Mouse (Mus musculus): Measurements from ENCODE around the gene Fry. TPM values are rescaled to one million over a fixed set of nuclear protein-coding genes. Genes with fewer than 3 reads are reported as not detected.

The Fry gene
- polyA plus RNA-seq, 1 experiment from 2014 or later, result 10.2 TPM

DNA sequence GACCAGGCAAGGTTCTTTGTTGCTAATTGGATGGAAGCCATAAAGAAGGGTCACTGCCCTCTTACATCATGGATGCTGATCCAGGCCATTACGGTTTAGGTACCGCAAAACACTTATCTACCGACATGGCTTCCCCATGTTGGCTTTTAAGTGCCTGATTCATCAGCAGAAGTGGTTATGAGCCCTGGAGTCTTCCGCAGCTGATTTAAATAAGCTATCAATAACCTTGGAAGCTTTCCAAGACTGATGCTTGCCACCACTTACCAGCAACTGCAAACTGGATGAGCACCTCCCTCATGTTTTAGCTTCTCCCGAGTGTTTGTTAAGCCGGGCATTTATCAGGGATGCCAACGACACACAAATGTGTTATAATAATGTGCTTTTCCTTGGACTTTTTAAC, 12.7 kb downstream of the Fry start:
- Histone ChIP-seq H3K4me2 (replicated peaks) (no peak overlapping the region), H3K9me3 (no peaks in the 10 kb centered on the region), H3K4me3 (no peak overlapping the region), H3K36me3 (no peaks in the 10 kb centered on the region), H3K9ac (no peak overlapping the region), H3K4me1 (no peaks in the 10 kb centered on the region), H3K27ac (no peak overlapping the region), H3K27me3 (no peaks in the 10 kb centered on the region)
- no peak for ATAC-seq (ENCODE audit: insufficient number of reproducible peaks, insufficient read depth, low FRiP score, low TSS enrichment)
- WGBS, result 92% methylated on average over 7 of the region's 7 CpGs

DNA sequence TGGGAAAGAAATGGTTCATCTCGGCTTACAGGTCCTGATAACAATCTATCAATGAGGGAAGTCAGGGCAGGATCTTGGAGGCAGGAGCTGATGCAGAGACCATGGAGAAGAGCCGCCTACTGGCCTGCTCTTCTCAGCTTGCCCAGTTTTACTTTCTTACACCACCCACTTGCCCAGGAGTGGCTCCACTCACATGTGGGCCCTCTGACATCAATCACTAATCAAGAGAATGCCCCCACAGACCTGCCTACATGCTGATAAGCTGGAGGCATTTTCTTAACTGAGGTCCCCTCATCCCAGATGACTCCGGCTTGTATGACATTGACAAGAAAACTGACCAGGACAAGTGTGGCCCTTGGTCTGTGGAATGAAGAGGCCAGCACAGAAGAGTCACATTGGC, 16.2 kb downstream of the Fry start:
- Histone ChIP-seq H3K9ac (no peak overlapping the region), H3K4me1 (no peaks in the 10 kb centered on the region), H3K9me3 (no peaks in the 10 kb centered on the region), H3K27ac (no peak overlapping the region), H3K27me3 (no peaks in the 10 kb centered on the region), H3K4me2 (replicated peaks) (no peak overlapping the region), H3K36me3 (no peaks in the 10 kb centered on the region), H3K4me3 (no peak overlapping the region)
- ATAC-seq (ENCODE audit: insufficient number of reproducible peaks, insufficient read depth, low FRiP score, low TSS enrichment), result no peak
- 78% methylated on average over 3 of the region's 3 CpGs for WGBS

GRCm38 (mm10) chr5:150135529-150135928, 17.1 kb downstream of the Fry start:
- ATAC-seq (ENCODE audit: insufficient number of reproducible peaks, insufficient read depth, low FRiP score, low TSS enrichment), result no peak
- Histone ChIP-seq H3K4me3 (no peak overlapping the region), H3K27me3 (no peaks in the 10 kb centered on the region), H3K4me2 (replicated peaks) (no peak overlapping the region), H3K27ac (no peak overlapping the region), H3K36me3 (no peaks in the 10 kb centered on the region), H3K9ac (no peak overlapping the region), H3K9me3 (no peaks in the 10 kb centered on the region), H3K4me1 (no peaks in the 10 kb centered on the region)
- WGBS, result 80% methylated on average over 13 of the region's 13 CpGs

GRCm38 (mm10) chr5:150137772-150138451, 19.5 kb downstream of the Fry start:
- no peak for ATAC-seq (ENCODE audit: insufficient number of reproducible peaks, insufficient read depth, low FRiP score, low TSS enrichment)

GRCm38 (mm10) chr5:150140513-150140912, 22.1 kb downstream of the Fry start:
- ATAC-seq (ENCODE audit: insufficient number of reproducible peaks, insufficient read depth, low FRiP score, low TSS enrichment), result no peak
- Histone ChIP-seq H3K9me3 (no peaks in the 10 kb centered on the region), H3K4me3 (no peak overlapping the region), H3K4me2 (replicated peaks) (no peak overlapping the region), H3K9ac (no peak overlapping the region), H3K27me3 (no peaks in the 10 kb centered on the region), H3K27ac (no peak overlapping the region), H3K4me1 (peaks cover 5% of the 10 kb centered on the region; the same call in 1 of the 2 replicates), H3K36me3 (no peaks in the 10 kb centered on the region)
- WGBS, result 40% methylated on average over 2 of the region's 2 CpGs

More at GRCm38 (mm10) chr5:150137772-150138451, 19.5 kb downstream of the Fry start:
- no peaks in the 10 kb centered on the region for H3K36me3 ChIP-seq
- H3K9me3 ChIP-seq, result no peaks in the 10 kb centered on the region
- no peak overlapping the region for H3K27ac ChIP-seq
- WGBS, result 85% methylated on average over 9 of the region's 9 CpGs
- no peak overlapping the region for H3K4me3 ChIP-seq
- no peak overlapping the region for H3K4me2 ChIP-seq (replicated peaks)
- H3K4me1 ChIP-seq, result no peaks in the 10 kb centered on the region
- no peak overlapping the region for H3K9ac ChIP-seq
- H3K27me3 ChIP-seq, result no peaks in the 10 kb centered on the region

DNA sequence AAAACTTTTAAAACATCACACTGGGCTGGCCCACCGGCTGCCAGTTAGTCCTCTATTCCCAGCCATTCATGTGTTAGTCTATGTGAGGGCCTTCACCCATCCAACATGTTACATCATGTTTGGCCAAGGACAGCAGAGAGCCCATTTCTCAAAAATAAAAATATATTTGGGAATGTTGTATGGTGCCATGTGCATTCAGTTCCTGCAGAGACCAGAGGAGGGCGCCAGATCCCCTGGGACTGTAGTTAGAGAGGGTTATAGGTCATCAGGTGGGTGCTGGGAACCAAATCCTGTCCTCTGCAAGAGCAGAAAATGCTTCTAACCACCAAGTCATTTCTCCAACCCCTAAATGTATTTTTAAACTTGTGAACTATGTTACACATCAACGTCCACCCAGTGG, 27.5 kb downstream of the Fry start:
- no peak overlapping the region for H3K9ac ChIP-seq
- H3K4me3 ChIP-seq, result no peak overlapping the region
- H3K27ac ChIP-seq, result no peak overlapping the region
- H3K4me2 ChIP-seq (replicated peaks), result no peak overlapping the region
- H3K36me3 ChIP-seq, result no peaks in the 10 kb centered on the region
- peaks cover 5% of the 10 kb centered on the region; the same call in 1 of the 2 replicates for H3K4me1 ChIP-seq
- no peak for ATAC-seq (ENCODE audit: insufficient number of reproducible peaks, insufficient read depth, low FRiP score, low TSS enrichment)
- WGBS, result 79% methylated on average over 3 of the region's 3 CpGs
- no peaks in the 10 kb centered on the region for H3K27me3 ChIP-seq
- no peaks in the 10 kb centered on the region for H3K9me3 ChIP-seq

DNA sequence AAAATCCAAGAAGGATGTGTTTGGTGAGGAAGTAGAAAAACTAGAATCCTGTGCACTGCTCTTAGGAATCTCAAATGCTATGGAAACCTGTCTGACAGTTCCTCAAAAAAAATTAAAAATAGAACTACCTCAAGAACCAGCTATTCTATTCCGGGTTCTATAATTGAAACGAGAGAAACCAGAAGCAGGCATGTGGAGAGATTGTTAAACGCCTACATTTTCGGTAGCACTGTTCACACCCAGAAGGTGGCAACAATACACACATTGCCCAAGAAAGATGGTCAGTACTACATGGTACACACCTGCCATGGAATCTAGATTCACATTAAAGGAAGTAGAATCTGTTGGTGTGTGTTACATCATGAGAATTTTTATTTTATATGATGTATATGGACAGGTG, 28.2 kb downstream of the Fry start:
- H3K4me2 ChIP-seq (replicated peaks), result no peak overlapping the region
- peaks cover 5% of the 10 kb centered on the region; the same call in 1 of the 2 replicates for H3K4me1 ChIP-seq
- no peak for ATAC-seq (ENCODE audit: insufficient number of reproducible peaks, insufficient read depth, low FRiP score, low TSS enrichment)
- no peaks in the 10 kb centered on the region for H3K36me3 ChIP-seq
- 92% methylated on average over 4 of the region's 4 CpGs for WGBS
- no peak overlapping the region for H3K4me3 ChIP-seq
- H3K27me3 ChIP-seq, result no peaks in the 10 kb centered on the region
- H3K9ac ChIP-seq, result no peak overlapping the region
- no peaks in the 10 kb centered on the region for H3K9me3 ChIP-seq
- no peak overlapping the region for H3K27ac ChIP-seq

DNA sequence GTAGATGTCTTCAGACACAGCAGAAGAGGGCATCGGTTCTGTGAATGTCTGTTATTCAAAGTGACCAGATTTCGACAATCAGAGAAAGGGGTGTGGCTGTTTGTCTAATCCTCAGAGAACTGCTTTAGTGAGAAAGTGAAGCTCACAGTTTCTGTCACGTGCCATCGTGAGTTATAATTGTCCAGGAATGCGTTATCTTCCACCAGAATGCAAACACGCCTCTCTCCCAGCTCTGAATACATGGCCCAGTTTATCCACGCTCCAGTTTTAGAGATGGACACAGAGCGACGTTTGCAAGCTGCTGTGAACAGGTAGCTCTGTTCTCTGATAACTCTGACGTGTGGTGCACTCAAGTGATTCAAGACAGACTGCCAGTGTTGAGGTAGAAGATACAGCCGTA, 31.3 kb downstream of the Fry start:
- ATAC-seq (ENCODE audit: insufficient number of reproducible peaks, insufficient read depth, low FRiP score, low TSS enrichment), result no peak
- 78% methylated on average over 11 of the region's 11 CpGs for WGBS
- H3K4me2 ChIP-seq (replicated peaks), result no peak overlapping the region

GRCm38 (mm10) chr5:150150986-150151385, 32.5 kb downstream of the Fry start:
- H3K36me3 ChIP-seq, result no peaks in the 10 kb centered on the region
- 85% methylated on average over 4 of the region's 4 CpGs for WGBS
- no peaks in the 10 kb centered on the region for H3K9me3 ChIP-seq
- no peak for ATAC-seq (ENCODE audit: insufficient number of reproducible peaks, insufficient read depth, low FRiP score, low TSS enrichment)
- H3K4me1 ChIP-seq, result 0 out of 2 replicates have a peak, but pooled peaks cover 6% of the 10 kb centered on the region
- no peak overlapping the region for H3K9ac ChIP-seq
- H3K4me2 ChIP-seq (replicated peaks), result no peak overlapping the region
- H3K27ac ChIP-seq, result no peak overlapping the region
- H3K4me3 ChIP-seq, result no peak overlapping the region
- H3K27me3 ChIP-seq, result no peaks in the 10 kb centered on the region

More for the DNA sequence above, 31.3 kb downstream of the Fry start:
- Histone ChIP-seq H3K27ac (no peak overlapping the region), H3K4me1 (peaks cover 8% of the 10 kb centered on the region; the same call in 1 of the 2 replicates), H3K36me3 (no peaks in the 10 kb centered on the region), H3K9me3 (no peaks in the 10 kb centered on the region), H3K9ac (no peak overlapping the region), H3K4me3 (no peak overlapping the region), H3K27me3 (no peaks in the 10 kb centered on the region)

DNA sequence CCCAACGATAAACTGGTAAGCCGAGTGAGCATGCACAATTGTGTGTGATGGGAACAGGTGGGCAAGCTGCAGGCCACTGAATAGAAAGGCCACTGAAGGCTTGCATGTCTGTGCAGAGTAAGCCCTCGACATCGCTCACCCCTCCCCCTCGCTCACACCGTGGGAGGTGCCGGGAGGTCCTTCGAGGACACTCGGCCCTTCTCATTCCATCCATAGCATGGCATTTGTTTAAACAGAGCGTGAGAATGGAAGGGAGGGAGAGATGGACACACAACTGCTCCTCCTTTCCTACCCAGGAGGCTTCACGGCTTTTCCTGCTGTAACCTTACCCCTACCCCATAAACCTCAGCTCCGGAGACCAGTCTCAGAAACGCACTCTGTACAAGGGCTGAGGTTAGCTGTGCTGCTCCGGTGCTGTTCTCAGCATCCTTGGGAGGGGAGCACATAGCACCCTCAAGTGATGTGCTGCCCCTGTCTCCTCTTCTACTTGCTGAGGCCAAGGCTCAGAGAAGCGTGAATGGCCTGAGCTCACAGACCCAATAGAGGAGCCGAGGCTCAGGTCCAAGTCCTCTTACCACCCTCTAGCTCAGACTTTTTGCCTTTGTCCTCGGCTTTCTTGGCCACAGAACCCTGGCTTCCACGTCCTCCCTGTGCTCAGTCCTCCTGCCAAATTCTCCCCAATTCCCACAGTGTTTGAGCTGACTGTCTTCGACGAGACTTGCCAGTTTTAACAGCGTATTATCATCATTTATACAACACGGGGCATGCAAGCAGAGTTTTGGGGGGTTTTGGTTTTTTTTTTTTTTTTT, 33.8 kb downstream of the Fry start:
- H3K4me1 ChIP-seq, result 0 out of 2 replicates have a peak, but pooled peaks cover 6% of the 10 kb centered on the region
- H3K4me2 ChIP-seq (replicated peaks), result no peak overlapping the region
- H3K9me3 ChIP-seq, result no peaks in the 10 kb centered on the region
- no peak for ATAC-seq (ENCODE audit: insufficient number of reproducible peaks, insufficient read depth, low FRiP score, low TSS enrichment)
- WGBS, result 63% methylated on average over 22 of the region's 22 CpGs
- H3K9ac ChIP-seq, result no peak overlapping the region
- H3K27ac ChIP-seq, result no peak overlapping the region
- H3K4me3 ChIP-seq, result no peak overlapping the region
- H3K36me3 ChIP-seq, result no peaks in the 10 kb centered on the region
- no peaks in the 10 kb centered on the region for H3K27me3 ChIP-seq

DNA sequence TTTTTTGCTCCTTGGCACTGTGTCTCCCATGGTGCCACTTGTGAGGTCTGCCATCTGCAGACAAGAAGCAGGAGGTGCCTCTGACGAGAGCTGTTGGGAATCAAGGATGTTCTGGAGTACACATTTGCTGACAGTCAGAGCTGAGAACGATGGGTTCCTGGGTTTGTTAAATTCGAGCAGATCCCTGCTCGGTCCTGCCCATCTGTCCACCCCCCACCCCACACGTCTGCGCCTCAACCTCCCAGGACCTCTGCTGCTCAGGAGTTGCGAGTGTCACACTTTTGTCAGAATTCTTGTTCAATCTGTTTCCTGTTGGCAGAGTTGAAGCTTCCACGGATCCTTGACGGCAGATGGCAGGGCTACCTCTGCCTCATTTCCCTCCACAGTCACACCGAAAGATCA, 34.4 kb downstream of the Fry start:
- 0 out of 2 replicates have a peak, but pooled peaks cover 6% of the 10 kb centered on the region for H3K4me1 ChIP-seq
- no peak overlapping the region for H3K4me2 ChIP-seq (replicated peaks)
- no peaks in the 10 kb centered on the region for H3K9me3 ChIP-seq
- no peaks in the 10 kb centered on the region for H3K27me3 ChIP-seq
- WGBS, result 71% methylated on average over 10 of the region's 10 CpGs
- H3K27ac ChIP-seq, result no peak overlapping the region
- no peak overlapping the region for H3K9ac ChIP-seq
- no peaks in the 10 kb centered on the region for H3K36me3 ChIP-seq
- H3K4me3 ChIP-seq, result no peak overlapping the region
- ATAC-seq (ENCODE audit: insufficient number of reproducible peaks, insufficient read depth, low FRiP score, low TSS enrichment), result no peak

DNA sequence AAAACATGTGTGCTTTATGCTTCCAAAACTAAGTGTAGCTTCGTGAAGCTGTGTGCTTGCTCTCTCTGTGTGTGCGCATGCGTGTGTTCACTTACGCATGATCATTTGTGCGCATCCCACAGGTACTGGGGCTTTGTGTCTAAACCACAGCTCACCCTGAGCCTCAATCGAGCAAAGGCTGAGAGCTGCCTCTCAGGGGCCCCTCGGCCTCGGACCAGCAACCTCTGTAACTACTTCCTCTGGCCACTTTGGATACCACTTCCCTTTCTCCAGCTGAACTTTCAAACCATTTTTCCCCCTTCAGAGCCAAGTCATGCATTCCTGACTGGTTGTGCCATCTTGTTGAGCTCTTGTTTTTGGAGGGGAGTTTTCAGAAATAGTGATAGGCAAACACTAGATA, 36.9 kb downstream of the Fry start:
- H3K4me2 ChIP-seq (replicated peaks), result no peak overlapping the region
- no peaks in the 10 kb centered on the region for H3K36me3 ChIP-seq
- peaks cover 10% of the 10 kb centered on the region; the same call in 1 of the 2 replicates for H3K4me1 ChIP-seq
- no peak overlapping the region for H3K4me3 ChIP-seq
- H3K27me3 ChIP-seq, result no peaks in the 10 kb centered on the region
- H3K9me3 ChIP-seq, result no peaks in the 10 kb centered on the region
- no peak for ATAC-seq (ENCODE audit: insufficient number of reproducible peaks, insufficient read depth, low FRiP score, low TSS enrichment)
- 88% methylated on average over 8 of the region's 8 CpGs for WGBS
- H3K9ac ChIP-seq, result no peak overlapping the region
- no peak overlapping the region for H3K27ac ChIP-seq
